Mouse (Mus musculus): ENCODE data around the gene Gm28035.

Gene Gm28035

DNA sequence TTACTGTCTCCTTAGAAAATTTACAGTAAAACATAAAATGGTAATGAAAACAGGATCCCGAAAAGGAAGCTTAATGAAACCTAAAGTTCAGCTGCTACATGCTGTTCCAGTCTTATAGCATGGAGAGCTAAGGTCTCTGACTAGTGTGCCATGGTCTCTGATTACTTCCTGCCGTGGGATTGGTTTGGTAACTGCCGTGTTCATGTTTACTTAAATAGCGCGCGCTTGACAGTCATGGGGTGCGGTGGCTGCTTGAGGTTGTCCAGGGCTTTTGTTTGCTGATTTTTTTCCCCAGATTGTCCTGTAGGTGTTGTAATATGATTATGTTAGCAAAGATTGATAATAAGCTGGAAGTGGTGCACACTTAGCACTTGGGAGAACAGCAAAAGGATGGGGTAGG, 65.7 kb downstream of the Gm28035 start:
- DNase-seq (ENCODE audit: low spot score) = no peak

DNA sequence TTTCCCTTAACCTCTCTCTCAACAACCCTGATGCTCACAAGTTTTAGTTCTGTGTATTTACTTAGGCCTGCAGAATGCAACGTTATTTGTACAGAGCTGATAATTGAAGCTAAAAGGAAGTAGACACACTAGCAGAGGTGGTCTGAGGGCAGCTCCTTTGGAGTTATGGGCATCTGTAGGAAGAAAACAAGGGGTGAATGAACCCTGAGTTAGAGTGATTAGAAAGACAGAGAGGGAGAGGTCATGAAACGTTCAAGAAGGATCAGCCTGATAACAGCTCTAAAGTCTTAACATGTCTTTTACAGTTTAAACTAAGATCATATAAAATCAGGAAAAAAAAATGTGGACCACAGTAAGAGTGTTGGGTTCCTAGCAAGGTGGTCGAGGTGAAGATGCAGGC, 69.0 kb downstream of the Gm28035 start:
- DNase-seq (ENCODE audit: low spot score) = no peak

DNA sequence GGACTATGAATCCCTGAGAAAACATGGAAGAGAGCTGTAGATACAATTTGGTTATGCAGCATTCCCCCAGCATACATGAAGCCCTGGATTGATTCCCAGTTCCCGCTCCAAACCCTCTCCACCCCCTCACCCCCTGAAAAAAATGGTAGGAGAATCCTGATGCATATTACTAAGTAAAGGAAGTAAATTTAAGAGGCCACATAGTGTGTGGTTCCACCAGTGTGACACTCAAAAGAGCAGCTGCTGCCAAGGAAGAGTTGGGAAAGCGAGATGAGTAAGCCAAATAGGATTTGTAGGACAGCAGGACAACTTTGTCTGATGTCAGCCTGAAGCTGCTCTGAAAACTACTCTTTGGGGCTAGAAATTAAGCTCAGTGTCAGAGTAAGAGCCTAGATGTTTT, 71.1 kb downstream of the Gm28035 start:
- no peak for DNase-seq (ENCODE audit: low spot score)

DNA sequence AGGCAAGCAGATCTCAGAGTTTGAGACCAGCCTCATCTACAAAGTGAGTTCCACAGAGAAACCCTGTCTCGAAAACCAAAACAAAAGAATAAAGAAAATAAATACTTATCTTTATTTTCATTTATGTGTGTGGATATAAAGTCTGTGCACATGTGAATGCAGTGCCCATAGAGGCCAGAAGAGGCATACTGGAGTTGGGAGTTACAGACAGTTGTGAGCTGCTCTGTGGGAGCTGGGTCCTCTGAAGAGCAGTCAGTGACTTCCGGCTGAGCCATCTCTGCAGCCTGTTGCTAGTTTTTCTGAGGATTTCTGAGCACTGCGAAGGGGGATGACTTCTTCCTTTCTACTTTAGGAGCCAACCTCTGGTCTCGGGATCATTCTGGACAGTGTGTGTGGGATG, 75.8 kb downstream of the Gm28035 start:
- DNase-seq (ENCODE audit: low spot score) = no peak

DNA sequence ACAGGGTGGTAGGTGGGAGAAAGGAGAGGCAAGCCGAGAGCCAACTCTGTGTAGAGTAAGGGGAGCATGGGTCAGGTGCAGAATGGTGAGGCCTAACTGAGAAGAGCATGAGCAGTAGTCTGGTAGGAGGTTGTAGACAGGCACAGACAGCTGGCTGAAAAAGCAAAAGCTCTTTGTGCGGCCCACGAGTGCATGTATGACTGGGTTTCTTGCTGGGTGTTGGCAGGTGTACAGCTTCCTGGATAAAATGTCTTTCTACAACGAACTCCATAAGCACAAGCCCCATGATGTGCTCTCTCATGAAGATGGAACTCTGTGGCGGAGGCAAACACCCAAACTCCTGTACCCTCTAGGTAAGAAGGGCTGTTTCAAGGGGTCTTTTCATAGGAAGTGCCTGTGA, 76.6 kb downstream of the Gm28035 start:
- no peak for DNase-seq (ENCODE audit: low spot score)

DNA sequence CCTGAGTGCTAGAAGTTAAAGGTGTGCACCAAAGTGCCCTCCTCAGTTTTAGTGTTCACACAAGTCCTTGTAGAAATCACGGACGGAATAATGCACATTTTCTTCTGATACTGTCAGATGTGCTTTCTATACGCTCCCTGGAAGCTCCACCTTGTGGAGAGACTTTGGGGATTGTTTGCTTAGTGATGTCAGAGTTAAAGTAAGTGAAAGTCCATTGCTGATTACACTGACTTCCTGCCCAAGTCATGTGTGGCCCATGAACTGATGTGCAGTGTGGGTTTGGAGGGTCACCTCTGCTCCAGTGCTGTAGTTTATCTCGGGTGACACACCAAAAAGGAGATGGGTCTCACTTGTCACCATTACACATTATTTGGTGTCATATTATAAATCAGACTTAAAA, 78.9 kb downstream of the Gm28035 start:
- DNase-seq (ENCODE audit: low spot score) = no peak

DNA sequence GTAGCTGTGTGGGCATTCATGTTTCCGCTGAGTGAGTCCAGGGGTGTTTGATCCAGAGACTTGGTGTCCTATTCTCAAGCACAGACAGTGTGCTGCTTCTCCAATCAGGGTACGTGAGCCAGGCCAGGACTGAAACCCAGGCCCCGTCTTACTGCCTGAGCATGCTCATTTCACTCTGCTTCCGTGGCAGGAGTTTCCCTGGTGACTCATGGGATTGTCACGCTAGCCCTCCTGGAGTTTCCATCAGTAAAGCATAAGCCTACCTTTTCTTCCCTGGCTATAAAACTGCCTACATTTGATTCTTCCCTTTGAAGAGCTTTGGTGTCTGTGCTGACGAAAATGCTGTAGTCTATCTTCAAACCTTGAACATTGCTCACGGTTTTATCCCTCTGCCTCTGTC, 82.7 kb downstream of the Gm28035 start:
- no peak for DNase-seq (ENCODE audit: low spot score)

DNA sequence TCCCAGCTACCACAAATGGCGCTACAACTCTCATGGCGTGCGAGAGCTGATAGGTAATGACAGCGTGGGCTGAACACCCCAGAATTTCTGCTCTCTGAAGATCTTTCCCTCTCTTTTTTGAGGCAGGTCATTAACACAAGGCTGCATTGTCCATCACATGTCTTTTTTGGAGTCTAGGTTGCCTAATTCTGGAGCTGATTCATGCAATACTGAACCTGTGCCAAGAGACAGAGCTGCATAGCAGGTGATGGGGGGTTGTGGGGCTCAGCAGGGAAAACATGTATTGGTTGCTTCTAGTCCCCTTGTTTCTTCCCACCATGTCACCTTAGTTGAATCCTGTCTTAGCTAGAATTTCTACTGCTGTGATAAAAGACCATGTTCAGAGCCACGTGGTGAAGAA, 84.9 kb downstream of the Gm28035 start:
- no peak for DNase-seq (ENCODE audit: low spot score)

DNA sequence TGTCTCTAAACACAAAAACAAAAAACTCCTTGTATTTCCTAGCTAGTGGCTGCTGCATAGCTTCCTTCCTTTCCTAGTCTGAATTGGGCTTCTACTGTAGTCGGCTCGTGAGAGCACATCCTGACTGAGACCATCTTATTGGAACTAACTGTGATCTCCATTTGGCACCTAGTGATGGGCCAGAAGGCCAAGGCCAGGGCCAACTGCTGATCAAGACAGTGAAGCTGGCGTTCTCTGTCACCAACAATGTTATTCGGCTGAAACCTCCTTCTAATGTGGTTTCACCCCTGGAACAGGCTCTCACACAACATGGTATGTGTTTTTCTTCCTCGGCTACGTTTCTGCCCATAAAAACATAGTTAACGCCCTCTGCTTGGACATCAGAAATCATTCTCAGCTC, 86.9 kb downstream of the Gm28035 start:
- no peak for DNase-seq (ENCODE audit: low spot score)

DNA sequence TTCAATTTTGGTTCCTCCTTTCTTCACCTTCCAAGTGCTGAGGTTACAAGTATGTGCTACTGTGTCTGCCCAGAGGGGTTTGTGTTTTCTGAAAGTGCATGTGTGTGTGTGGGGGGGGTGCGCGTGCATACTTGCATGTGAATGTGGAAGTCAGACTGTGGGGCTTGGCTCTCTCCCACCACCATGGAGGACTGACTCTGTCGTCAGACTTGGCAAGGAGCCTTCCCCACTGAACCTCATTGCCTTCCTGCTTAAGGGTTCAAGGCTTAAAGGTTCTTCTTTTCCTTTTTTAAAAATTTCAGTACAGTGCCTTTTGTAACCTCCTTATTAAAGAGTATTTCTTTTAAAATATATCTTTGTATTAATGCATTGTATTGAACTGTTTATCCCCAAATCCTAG, 88.4 kb downstream of the Gm28035 start:
- no peak for DNase-seq (ENCODE audit: low spot score)

All from embryo, embryonic 10 days (tissue).